In genomic region chr5:129005416-129005815, GRCm38 (mm10) we compare ENCODE assay signal across 10 mouse cellular contexts. TPM values are rescaled to one million over a fixed set of nuclear protein-coding genes. Genes with fewer than 3 reads are reported as not detected.
DNase-seq lines count a peak whose midpoint lies in the region; ATAC-seq and TF ChIP-seq lines count a peak whose summit lies in the region.
"Had no signal": no experiment of that assay in that cellular context is flagged by ENCODE, and none has a peak within 500 bp of the region (broad histone marks: within the 10 kb centered on the region; RNA-seq: fewer than 3 reads in every experiment).

No protein-coding gene starts in this region.

- no peaks in the 10 kb centered on the region for H3K9me3 ChIP-seq in hindbrain, postnatal 0 days (ENCODE audit: low read length)
- no peaks in the 10 kb centered on the region for H3K9me3 ChIP-seq in hindbrain, embryonic 14.5 days (ENCODE audit: control insufficient read depth, low read length)
- no peaks in the 10 kb centered on the region for H3K9me3 ChIP-seq in midbrain, postnatal 0 days (ENCODE audit: low read length)
- no peaks in the 10 kb centered on the region for H3K9me3 ChIP-seq in midbrain, embryonic 14.5 days (ENCODE audit: control insufficient read depth, low read length)
- H3K9me3 ChIP-seq in heart, embryonic 12.5 days (replicated peaks), result no peaks in the 10 kb centered on the region
- no peaks in the 10 kb centered on the region for H3K9me3 ChIP-seq in liver, postnatal 0 days (ENCODE audit: low read length)
- H3K9me3 ChIP-seq: neural tube, embryonic 15.5 days had no signal

- DNase-seq in hindbrain, postnatal 0 days (ENCODE audit: low spot score), result peak; percentile 28
- DNase-seq in hindbrain, embryonic 14.5 days (ENCODE audit: low spot score), result no peak
- DNase-seq in midbrain, postnatal 0 days (ENCODE audit: low spot score), result peak; percentile 40
- DNase-seq in midbrain, embryonic 14.5 days, result no peak
- no peak for DNase-seq in liver, postnatal 0 days
- DNase-seq in right cerebral cortex, postnatal 10 days (ENCODE audit: low spot score in 2 of 2), result no peak
- DNase-seq: thymus, postnatal 4 days had no signal

- H3K4me2 ChIP-seq in hindbrain, postnatal 0 days (ENCODE audit: low read depth, low read length), result no peak overlapping the region
- no peak overlapping the region for H3K4me2 ChIP-seq in hindbrain, embryonic 14.5 days (replicated peaks)
- no peak overlapping the region for H3K4me2 ChIP-seq in midbrain, postnatal 0 days (ENCODE audit: low read depth, low read length, poor library complexity, severe bottlenecking)
- no peak overlapping the region for H3K4me2 ChIP-seq in midbrain, embryonic 14.5 days (ENCODE audit: low read length)
- 0 out of 2 replicates have a peak overlapping the region, but pooled peaks have one; percentile 85 for H3K4me2 ChIP-seq in heart, embryonic 12.5 days
- H3K4me2 ChIP-seq in liver, postnatal 0 days (ENCODE audit: low read depth, low read length), result peak overlapping the region; percentile 91

- no peak overlapping the region for H3K27ac ChIP-seq in hindbrain, postnatal 0 days
- H3K27ac ChIP-seq in hindbrain, embryonic 14.5 days, result no peak overlapping the region
- no peak overlapping the region for H3K27ac ChIP-seq in midbrain, postnatal 0 days (ENCODE audit: low read depth, low read length)
- no peak overlapping the region for H3K27ac ChIP-seq in midbrain, embryonic 14.5 days (replicated peaks; ENCODE audit: low read depth, low read length)
- H3K27ac ChIP-seq in heart, embryonic 12.5 days (ENCODE audit: poor library complexity, severe bottlenecking), result no peak overlapping the region
- peak overlapping the region; percentile 90 for H3K27ac ChIP-seq in liver, postnatal 0 days (ENCODE audit: low read depth)
- H3K27ac ChIP-seq: neural tube, embryonic 15.5 days had no signal

- H3K27me3 ChIP-seq in hindbrain, postnatal 0 days (ENCODE audit: insufficient read depth, low read length), result no peaks in the 10 kb centered on the region
- no peaks in the 10 kb centered on the region for H3K27me3 ChIP-seq in hindbrain, embryonic 14.5 days (ENCODE audit: control insufficient read depth, insufficient read depth, low read length)
- H3K27me3 ChIP-seq in midbrain, postnatal 0 days (ENCODE audit: insufficient read depth, low read length), result no peaks in the 10 kb centered on the region
- H3K27me3 ChIP-seq in midbrain, embryonic 14.5 days (ENCODE audit: control insufficient read depth, insufficient read depth, low read length), result no peaks in the 10 kb centered on the region
- no peaks in the 10 kb centered on the region for H3K27me3 ChIP-seq in heart, embryonic 12.5 days (replicated peaks)
- no peaks in the 10 kb centered on the region for H3K27me3 ChIP-seq in liver, postnatal 0 days (ENCODE audit: insufficient read depth, low read length)
- H3K27me3 ChIP-seq: neural tube, embryonic 15.5 days had no signal

- no peak for ATAC-seq in hindbrain, postnatal 0 days
- no peak for ATAC-seq in hindbrain, embryonic 14.5 days (ENCODE audit: low FRiP score)
- ATAC-seq in midbrain, postnatal 0 days (ENCODE audit: low FRiP score), result no peak
- ATAC-seq in midbrain, embryonic 14.5 days (ENCODE audit: low FRiP score, low TSS enrichment), result no peak
- no peak for ATAC-seq in heart, embryonic 12.5 days (ENCODE audit: insufficient number of reproducible peaks, low FRiP score)
- ATAC-seq in liver, postnatal 0 days, result no peak

- TF ChIP-seq CTCF in hindbrain, postnatal 0 days (IDR thresholded peaks at IDR 0.05; ENCODE audit: low read depth), result no peak
- no peak for TF ChIP-seq CTCF in midbrain, postnatal 0 days (IDR thresholded peaks at IDR 0.05)
- no peak for TF ChIP-seq CTCF in liver, postnatal 0 days (IDR thresholded peaks at IDR 0.05; ENCODE audit: low read depth)

- H3K36me3 ChIP-seq in hindbrain, postnatal 0 days (ENCODE audit: insufficient read depth, low read length), result no peaks in the 10 kb centered on the region
- H3K36me3 ChIP-seq in hindbrain, embryonic 14.5 days (replicated peaks; ENCODE audit: control insufficient read depth, insufficient read depth), result peaks cover 8% of the 10 kb centered on the region; the same call in 1 of the 2 replicates
- peaks cover 6% of the 10 kb centered on the region; the same call in 1 of the 2 replicates for H3K36me3 ChIP-seq in midbrain, postnatal 0 days (ENCODE audit: insufficient read depth, low read length)
- H3K36me3 ChIP-seq in midbrain, embryonic 14.5 days (ENCODE audit: control insufficient read depth, insufficient read depth, low read length), result peaks cover 6% of the 10 kb centered on the region; the same call in 1 of the 2 replicates
- peaks cover 3% of the 10 kb centered on the region; the same call in 1 of the 2 replicates for H3K36me3 ChIP-seq in heart, embryonic 12.5 days
- H3K36me3 ChIP-seq in liver, postnatal 0 days (replicated peaks; ENCODE audit: insufficient read depth, low read length), result peaks cover 17% of the 10 kb centered on the region

- no peak for TF ChIP-seq EP300 in liver, postnatal 0 days (IDR thresholded peaks at IDR 0.05; ENCODE audit: low read depth)

- H3K9ac ChIP-seq in hindbrain, postnatal 0 days (replicated peaks; ENCODE audit: low read length), result no peak overlapping the region
- H3K9ac ChIP-seq in hindbrain, embryonic 14.5 days, result no peak overlapping the region
- no peak overlapping the region for H3K9ac ChIP-seq in midbrain, postnatal 0 days (replicated peaks; ENCODE audit: low read length, poor library complexity, severe bottlenecking)
- no peak overlapping the region for H3K9ac ChIP-seq in midbrain, embryonic 14.5 days (replicated peaks; ENCODE audit: low read length)
- H3K9ac ChIP-seq in heart, embryonic 12.5 days, result no peak overlapping the region
- H3K9ac ChIP-seq in liver, postnatal 0 days (replicated peaks), result peak overlapping the region; percentile 95
- H3K9ac ChIP-seq: neural tube, embryonic 15.5 days had no signal

- H3K4me1 ChIP-seq in hindbrain, postnatal 0 days (ENCODE audit: insufficient read depth, low read length), result peaks cover 14% of the 10 kb centered on the region
- H3K4me1 ChIP-seq in hindbrain, embryonic 14.5 days (replicated peaks; ENCODE audit: control insufficient read depth, insufficient read depth, low read length), result peaks cover 20% of the 10 kb centered on the region
- H3K4me1 ChIP-seq in midbrain, postnatal 0 days (ENCODE audit: insufficient read depth, low read length), result peaks cover 3% of the 10 kb centered on the region; the same call in 1 of the 2 replicates
- peaks cover 12% of the 10 kb centered on the region for H3K4me1 ChIP-seq in midbrain, embryonic 14.5 days (ENCODE audit: control insufficient read depth, insufficient read depth, low read length)
- peaks cover 51% of the 10 kb centered on the region for H3K4me1 ChIP-seq in heart, embryonic 12.5 days (replicated peaks)
- H3K4me1 ChIP-seq in liver, postnatal 0 days (ENCODE audit: insufficient read depth), result peaks cover 74% of the 10 kb centered on the region

- 56% methylated on average over 3 of the region's 3 CpGs for WGBS in hindbrain, postnatal 0 days
- WGBS in hindbrain, embryonic 14.5 days, result 57% methylated on average over 3 of the region's 3 CpGs
- 65% methylated on average over 3 of the region's 3 CpGs for WGBS in midbrain, postnatal 0 days
- 62% methylated on average over 3 of the region's 3 CpGs for WGBS in midbrain, embryonic 14.5 days
- WGBS in heart, embryonic 12.5 days, result 84% methylated on average over 3 of the region's 3 CpGs
- 80% methylated on average over 3 of the region's 3 CpGs for WGBS in liver, postnatal 0 days (ENCODE audit: insufficient replicate concordance)

- no peak overlapping the region for H3K4me3 ChIP-seq in hindbrain, postnatal 0 days (ENCODE audit: low read length)
- H3K4me3 ChIP-seq in hindbrain, embryonic 14.5 days (replicated peaks; ENCODE audit: low read length), result no peak overlapping the region
- no peak overlapping the region for H3K4me3 ChIP-seq in midbrain, postnatal 0 days (ENCODE audit: low read depth, low read length)
- H3K4me3 ChIP-seq in midbrain, embryonic 14.5 days (replicated peaks; ENCODE audit: low read depth, low read length), result no peak overlapping the region
- H3K4me3 ChIP-seq in heart, embryonic 12.5 days, result no peak overlapping the region
- peak overlapping the region; percentile 93 for H3K4me3 ChIP-seq in liver, postnatal 0 days (ENCODE audit: low read depth, low read length)
- H3K4me3 ChIP-seq: neural tube, embryonic 15.5 days had no signal

RNA-seq across cellular contexts. Expression of gene Stx2, which starts 3.0 kb away (rescaled TPM):
- 14.1 and 16.3 TPM in 2 replicates for total RNA-seq in hindbrain, postnatal 0 days (2014; rRNA removed)
- 11.9 and 15.0 TPM in 2 replicates for polyA plus RNA-seq in hindbrain, postnatal 0 days (2015; fragmentation: Nextera tagmentation; extraction: Ambion mirVana)
- polyA plus RNA-seq in hindbrain, embryonic 14.5 days (2014; fragmentation: Nextera tagmentation; extraction: Ambion mirVana), result 15.0 and 15.2 TPM in 2 replicates
- total RNA-seq in midbrain, postnatal 0 days (2014; rRNA removed), result 15.5 and 15.9 TPM in 2 replicates
- polyA plus RNA-seq in midbrain, postnatal 0 days (2015; fragmentation: Nextera tagmentation; extraction: Ambion mirVana), result 11.9 and 12.0 TPM in 2 replicates
- polyA plus RNA-seq in midbrain, embryonic 14.5 days (2014; fragmentation: Nextera tagmentation; extraction: Ambion mirVana), result 10.4 and 15.6 TPM in 2 replicates
- 19.3 and 21.3 TPM in 2 replicates for polyA plus RNA-seq in heart, embryonic 12.5 days (2016; fragmentation: Nextera tagmentation; extraction: Ambion mirVana)
- 30.9 and 35.6 TPM in 2 replicates for polyA plus RNA-seq in liver, postnatal 0 days (2015; fragmentation: Nextera tagmentation; extraction: Ambion mirVana)

RNA-seq across cellular contexts. Expression of gene Ran, which starts 14.5 kb away (rescaled TPM):
- 156 and 159 TPM in 2 replicates for total RNA-seq in hindbrain, postnatal 0 days (2014; rRNA removed)
- polyA plus RNA-seq in hindbrain, postnatal 0 days (2015; fragmentation: Nextera tagmentation; extraction: Ambion mirVana), result 304 and 314 TPM in 2 replicates
- polyA plus RNA-seq in hindbrain, embryonic 14.5 days (2014; fragmentation: Nextera tagmentation; extraction: Ambion mirVana), result 343 and 359 TPM in 2 replicates
- total RNA-seq in midbrain, postnatal 0 days (2014; rRNA removed), result 183 and 191 TPM in 2 replicates
- 287 and 295 TPM in 2 replicates for polyA plus RNA-seq in midbrain, postnatal 0 days (2015; fragmentation: Nextera tagmentation; extraction: Ambion mirVana)
- 391 and 451 TPM in 2 replicates for polyA plus RNA-seq in midbrain, embryonic 14.5 days (2014; fragmentation: Nextera tagmentation; extraction: Ambion mirVana)
- polyA plus RNA-seq in heart, embryonic 12.5 days (2016; fragmentation: Nextera tagmentation; extraction: Ambion mirVana), result 426 and 432 TPM in 2 replicates
- polyA plus RNA-seq in liver, postnatal 0 days (2015; fragmentation: Nextera tagmentation; extraction: Ambion mirVana), result 183 and 206 TPM in 2 replicates

RNA-seq across cellular contexts. Expression of gene Rimbp2, which starts 52.1 kb away (rescaled TPM):
- total RNA-seq in hindbrain, postnatal 0 days (2014; rRNA removed), result 18.9 and 20.9 TPM in 2 replicates
- 4.5 and 4.6 TPM in 2 replicates for polyA plus RNA-seq in hindbrain, postnatal 0 days (2015; fragmentation: Nextera tagmentation; extraction: Ambion mirVana)
- 8.1 and 8.9 TPM in 2 replicates for polyA plus RNA-seq in hindbrain, embryonic 14.5 days (2014; fragmentation: Nextera tagmentation; extraction: Ambion mirVana)
- total RNA-seq in midbrain, postnatal 0 days (2014; rRNA removed), result 22.7 and 29.1 TPM in 2 replicates
- 5.2 and 6.1 TPM in 2 replicates for polyA plus RNA-seq in midbrain, postnatal 0 days (2015; fragmentation: Nextera tagmentation; extraction: Ambion mirVana)
- polyA plus RNA-seq in midbrain, embryonic 14.5 days (2014; fragmentation: Nextera tagmentation; extraction: Ambion mirVana), result 5.1 and 5.8 TPM in 2 replicates
- 0.10 and 0.13 TPM in 2 replicates for polyA plus RNA-seq in heart, embryonic 12.5 days (2016; fragmentation: Nextera tagmentation; extraction: Ambion mirVana)
- polyA plus RNA-seq in liver, postnatal 0 days (2015; fragmentation: Nextera tagmentation; extraction: Ambion mirVana), result not detected in 2 replicates
- total RNA-seq: common myeloid progenitor, adult 5-6 weeks had no signal

Comparison
In these comparisons a context has a peak if more than half of its experiments do, and no peak if none do; other contexts are left out.
1. DNase-seq: peak in hindbrain, postnatal 0 days (single experiment) and midbrain, postnatal 0 days (single experiment); none in hindbrain, embryonic 14.5 days (single experiment), midbrain, embryonic 14.5 days (single experiment), liver, postnatal 0 days (single experiment) and right cerebral cortex, postnatal 10 days (0 of 2).
2. H3K4me2 ChIP-seq: peak in heart, embryonic 12.5 days (single experiment) and liver, postnatal 0 days (single experiment); none in hindbrain, postnatal 0 days (single experiment), hindbrain, embryonic 14.5 days (single experiment), midbrain, postnatal 0 days (single experiment) and midbrain, embryonic 14.5 days (single experiment).